Mouse (Mus musculus) small intestine, adult 2 months (tissue): ENCODE data around the gene Nploc4. TPM values are rescaled to one million over a fixed set of nuclear protein-coding genes. Genes with fewer than 3 reads are reported as not detected.

ENCODE experiments used
- H3K27ac ChIP-seq: fragments of 200-500 bp; 2 replicates; pipeline ENCODE4 v1.5.1; 2012; ENCODE audit warnings: low read depth, low read length, control low read depth, inconsistent platforms; ENCODE audit not compliant: insufficient read depth
- H3K27me3 ChIP-seq: fragments of 200-500 bp; 2 replicates; pipeline ENCODE4 v1.6.1; 2012; ENCODE audit warnings: mild to moderate bottlenecking, moderate library complexity, low read length, inconsistent platforms; ENCODE audit not compliant: control insufficient read depth, insufficient read depth
- H3K36me3 ChIP-seq: fragments of 200-500 bp; 2 replicates; pipeline ENCODE4 v1.6.1; 2012; ENCODE audit warnings: mild to moderate bottlenecking, low read length, control low read depth, inconsistent platforms; ENCODE audit not compliant: control insufficient read depth, insufficient read depth
- H3K4me1 ChIP-seq: fragments of 200-500 bp; 2 replicates; pipeline ENCODE4 v1.6.1; 2012; ENCODE audit warnings: low read length, inconsistent platforms, mixed read lengths; ENCODE audit not compliant: control insufficient read depth, insufficient read depth, insufficient read length
- H3K4me3 ChIP-seq: fragments of 200-500 bp; 2 replicates; pipeline ENCODE4 v1.5.1; 2012; ENCODE audit warnings: low read depth, mild to moderate bottlenecking, control low read depth, inconsistent platforms, low read length, moderate library complexity
- CTCF ChIP-seq: fragments of 200-500 bp; IDR thresholded peaks from 2 replicates; pipeline ENCODE4 v1.5.1; 2012; ENCODE audit warnings: low read depth, mild to moderate bottlenecking, control low read depth, inconsistent platforms, low read length, moderate library complexity, mixed read lengths; ENCODE audit not compliant: insufficient replicate concordance, insufficient read length; ENCODE audit errors: extremely low read depth
- POLR2A ChIP-seq: fragments of 200-500 bp; IDR thresholded peaks from 2 replicates; pipeline ENCODE4 v1.6.1; 2012; ENCODE audit warnings: low read depth, mild to moderate bottlenecking, control low read depth, inconsistent platforms, low read length, moderate library complexity
- WGBS: fragments of 180-500 bp; shearing (Covaris S2); methylation state at CpG from one replicate; pipeline ENCODE4 v1.1.7; 2018; 5-methylcytosine and 5-hydroxymethylcytosine counted together
- polyA plus RNA-seq: library from polyadenylated mRNA; depleted of rRNA; stranded (reverse); fragments of >200 nt; gene quantifications from 2 replicates; pipeline ENCODE4 v1.2.3, GENCODE M21; 2012

Nploc4 gene
- polyA plus RNA-seq, 1 experiment, result 54.8 TPM

DNA sequence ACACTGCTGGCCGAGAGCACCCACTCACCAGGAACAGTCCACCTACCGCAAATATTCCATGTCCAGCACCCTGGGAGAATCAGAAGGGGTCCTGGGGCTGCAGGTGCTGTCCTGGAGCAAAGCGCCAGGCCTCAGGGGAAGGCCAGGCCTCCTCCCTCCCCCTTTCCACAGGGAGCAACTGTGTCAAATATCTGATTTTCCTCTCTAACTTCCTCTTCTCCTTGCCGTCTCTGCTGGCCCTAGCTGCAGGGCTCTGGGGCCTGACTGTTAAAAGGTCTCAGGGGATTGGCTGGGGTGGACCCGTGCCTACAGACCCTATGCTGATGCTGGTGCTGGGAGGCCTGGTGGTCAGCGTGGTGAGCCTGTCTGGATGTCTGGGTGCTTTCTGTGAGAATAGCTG, 6.6 kb upstream of the Nploc4 start:
- H3K4me1 ChIP-seq, result 0 out of 2 replicates have a peak, but pooled peaks cover 2% of the 10 kb centered on the region
- H3K27ac ChIP-seq, result no peak overlapping the region
- H3K36me3 ChIP-seq, result no peaks in the 10 kb centered on the region
- TF ChIP-seq CTCF, result no peak
- no peak for TF ChIP-seq POLR2A
- no peaks in the 10 kb centered on the region for H3K27me3 ChIP-seq
- H3K4me3 ChIP-seq, result no peak overlapping the region
- WGBS, result 79% methylated on average over 6 of the region's 6 CpGs

DNA sequence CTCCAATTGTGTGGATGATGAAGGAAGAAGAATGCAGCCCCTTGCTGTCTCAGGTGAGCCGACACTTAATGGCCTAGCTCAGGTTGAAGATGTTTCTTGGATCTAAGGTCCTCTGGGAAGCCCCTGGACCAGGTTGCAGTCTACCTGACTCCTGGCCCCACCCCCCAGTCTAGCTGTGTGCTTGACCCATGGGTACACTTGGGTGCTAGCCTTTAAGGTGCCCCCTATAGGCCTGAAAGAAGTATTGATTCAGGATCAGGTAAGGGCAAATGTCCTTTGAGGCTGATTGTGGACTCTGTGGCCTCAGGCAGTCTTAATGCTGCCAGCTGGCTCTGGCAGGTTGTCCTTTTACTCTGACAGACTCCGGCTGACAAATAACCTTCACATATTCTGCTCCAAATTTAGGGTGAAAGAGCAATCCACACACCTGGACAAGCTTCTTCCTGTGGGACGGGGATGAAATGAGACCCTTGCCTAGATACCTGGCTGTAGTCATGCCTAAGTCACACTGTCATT, 5.3 kb upstream of the Nploc4 start:
- H3K4me3 ChIP-seq, result no peak overlapping the region
- no peak overlapping the region for H3K27ac ChIP-seq
- no peaks in the 10 kb centered on the region; the same call in 1 of the 2 replicates for H3K4me1 ChIP-seq
- 82% methylated on average over 3 of the region's 3 CpGs for WGBS
- no peaks in the 10 kb centered on the region for H3K36me3 ChIP-seq
- H3K27me3 ChIP-seq, result no peaks in the 10 kb centered on the region
- no peak for TF ChIP-seq CTCF
- TF ChIP-seq POLR2A, result no peak

GRCm38 (mm10) chr11:120442344-120442743, 4.8 kb upstream of the Nploc4 start, which contains the start of gene Tspan10:
TSS of gene Tspan10 (plus strand) at chr11:120442644.
- H3K27ac ChIP-seq, result no peak within 1 kb of the TSS
- H3K4me1 ChIP-seq, result no peaks in the 10 kb centered on the region; the same call in 1 of the 2 replicates
- no peaks in the 10 kb centered on the region for H3K27me3 ChIP-seq
- 90% methylated on average over 3 of the region's 3 CpGs for WGBS
- no peak within 1 kb of the TSS for H3K4me3 ChIP-seq
- H3K36me3 ChIP-seq, result no peaks in the 10 kb centered on the region
- TF ChIP-seq CTCF, result no peak
- no peak for TF ChIP-seq POLR2A

GRCm38 (mm10) chr11:120437857-120438385, 413 bp upstream of the Nploc4 start:
- peaks cover 10% of the 10 kb centered on the region for H3K36me3 ChIP-seq
- 23% methylated on average over 12 of the region's 12 CpGs for WGBS
- H3K4me3 ChIP-seq, result peak overlapping the region; percentile 92
- peaks cover 4% of the 10 kb centered on the region for H3K4me1 ChIP-seq
- no peak overlapping the region for H3K27ac ChIP-seq
- TF ChIP-seq CTCF, result no peak
- TF ChIP-seq POLR2A, result no peak
- no peaks in the 10 kb centered on the region for H3K27me3 ChIP-seq

DNA sequence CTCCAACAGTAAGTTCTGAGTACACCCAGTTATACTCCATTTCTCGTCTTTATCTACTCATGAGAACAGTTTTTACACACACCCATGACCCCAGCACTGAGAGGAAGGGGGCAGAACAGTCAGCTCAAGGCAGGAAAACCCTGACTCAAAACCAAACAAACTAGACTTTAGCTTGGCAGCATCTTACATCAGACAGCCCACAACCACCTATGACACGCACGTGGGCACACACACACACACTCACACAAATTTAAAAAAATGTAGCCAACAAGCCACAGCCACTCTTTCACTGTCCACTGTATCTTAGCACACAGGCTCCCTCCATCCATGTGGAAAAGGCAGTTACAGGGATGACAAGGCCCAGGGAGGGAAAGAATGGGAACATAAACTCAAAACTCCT, 10.8 kb downstream of the Nploc4 start:
- WGBS, result 85% methylated on average over 3 of the region's 3 CpGs
- H3K27ac ChIP-seq, result no peak overlapping the region
- no peaks in the 10 kb centered on the region for H3K4me1 ChIP-seq
- TF ChIP-seq CTCF, result no peak
- no peak for TF ChIP-seq POLR2A
- H3K27me3 ChIP-seq, result no peaks in the 10 kb centered on the region
- H3K36me3 ChIP-seq, result peaks cover 67% of the 10 kb centered on the region
- no peak overlapping the region for H3K4me3 ChIP-seq

- Histone ChIP-seq H3K27me3 (no peaks in the 10 kb centered on the region), H3K36me3 (peaks cover 69% of the 10 kb centered on the region), H3K4me1 (no peaks in the 10 kb centered on the region), H3K4me3 (no peak overlapping the region), H3K27ac (no peak overlapping the region)
- 62% methylated on average over 9 of the region's 9 CpGs for WGBS
- TF ChIP-seq CTCF (peak; percentile 74; the same call in 1 of the 2 replicates), POLR2A (no peak)
These were observed 13.8 kb downstream of the Nploc4 start for GRCm38 (mm10) chr11:120423569-120424295.

- Histone ChIP-seq H3K36me3 (peaks cover 64% of the 10 kb centered on the region), H3K4me3 (no peak overlapping the region), H3K27me3 (no peaks in the 10 kb centered on the region), H3K4me1 (no peaks in the 10 kb centered on the region), H3K27ac (no peak overlapping the region)
- 67% methylated on average over 13 of the region's 13 CpGs for WGBS
- TF ChIP-seq POLR2A (no peak), CTCF (no peak)
These were observed 14.6 kb downstream of the Nploc4 start for GRCm38 (mm10) chr11:120422651-120423568.
